ENCODE assay signal across 9 mouse cellular contexts in the genomic region with DNA sequence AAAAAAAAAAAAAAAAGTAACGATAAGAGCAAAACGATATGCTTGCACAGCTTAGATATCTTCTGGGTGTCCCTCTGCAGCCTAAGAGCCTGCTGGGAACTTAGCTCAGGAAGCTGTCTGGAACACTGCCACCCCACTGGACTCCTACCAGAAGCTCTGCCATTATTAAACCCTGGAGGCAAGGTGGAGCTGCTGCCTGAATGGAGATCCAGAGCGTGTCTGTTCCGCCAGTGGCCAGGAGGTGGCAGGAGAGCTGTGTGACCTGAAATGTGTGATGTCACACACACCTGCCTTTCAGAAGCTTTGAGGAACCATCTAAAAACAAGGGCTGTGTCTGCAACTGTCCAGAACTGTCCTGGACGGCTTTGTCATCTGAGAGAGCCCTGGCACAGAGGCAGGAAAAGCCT. TPM values are rescaled to one million over a fixed set of nuclear protein-coding genes. Genes with fewer than 3 reads are reported as not detected.
A peak's percentile ranks its signal among the peaks of the same experiment; 100 is the strongest.
DNase-seq lines count a peak whose midpoint lies in the region; ATAC-seq lines count a peak whose summit lies in the region.
"Had no signal": no experiment of that assay in that cellular context is flagged by ENCODE, and none has a peak within 500 bp of the region (broad histone marks: within the 10 kb centered on the region; RNA-seq: fewer than 3 reads in every experiment).

No protein-coding gene starts in this region.

- no peaks in the 10 kb centered on the region for H3K4me1 ChIP-seq in forebrain, embryonic 15.5 days
- H3K4me1 ChIP-seq in lung, embryonic 15.5 days, result no peaks in the 10 kb centered on the region

- H3K9me3 ChIP-seq in forebrain, embryonic 15.5 days, result no peaks in the 10 kb centered on the region
- H3K9me3 ChIP-seq in lung, embryonic 15.5 days, result no peaks in the 10 kb centered on the region
- H3K9me3 ChIP-seq: limb, embryonic 12.5 days had no signal

- DNase-seq in ES-CJ7 (ENCODE audit: low read depth, low spot score), result peak; percentile 85
- peak; percentile 92 for DNase-seq in heart, postnatal 4 days
- peak; percentile 73 to 82 for DNase-seq in layer of hippocampus, adult 8-10 months (ENCODE audit: low spot score in 2 of 2)
- DNase-seq in ovary, postnatal 14 days (ENCODE audit: low spot score), result peak; percentile 81
- DNase-seq in thymus, postnatal 10 days (ENCODE audit: low spot score in 2 of 2), result peak; percentile 58 to 76

- no peak overlapping the region for H3K9ac ChIP-seq in forebrain, embryonic 15.5 days (replicated peaks)
- H3K9ac ChIP-seq in lung, embryonic 15.5 days, result no peak overlapping the region
- H3K9ac ChIP-seq: limb, embryonic 12.5 days had no signal

- no peaks in the 10 kb centered on the region for H3K36me3 ChIP-seq in forebrain, embryonic 15.5 days
- no peaks in the 10 kb centered on the region for H3K36me3 ChIP-seq in lung, embryonic 15.5 days

- peak; percentile 93 for ATAC-seq in cerebellum, adult (ENCODE audit: insufficient number of reproducible peaks, low FRiP score, low TSS enrichment)
- peak; percentile 32 for ATAC-seq in forebrain, embryonic 15.5 days (replicated peaks)
- ATAC-seq in lung, embryonic 15.5 days (ENCODE audit: borderline replicate concordance, extremely low read depth, low FRiP score, low TSS enrichment), result peak; percentile 57; the same call in 1 of the 2 replicates

- no peak overlapping the region for H3K4me2 ChIP-seq in forebrain, embryonic 15.5 days (replicated peaks)
- no peak overlapping the region for H3K4me2 ChIP-seq in lung, embryonic 15.5 days
- H3K4me2 ChIP-seq: limb, embryonic 12.5 days had no signal

- no peak overlapping the region for H3K4me3 ChIP-seq in forebrain, embryonic 15.5 days
- H3K4me3 ChIP-seq in lung, embryonic 15.5 days, result no peak overlapping the region
- H3K4me3 ChIP-seq: limb, embryonic 12.5 days had no signal

- no peak overlapping the region for H3K27ac ChIP-seq in forebrain, embryonic 15.5 days (replicated peaks)
- H3K27ac ChIP-seq in lung, embryonic 15.5 days, result no peak overlapping the region
- H3K27ac ChIP-seq: limb, embryonic 12.5 days had no signal

- no peaks in the 10 kb centered on the region for H3K27me3 ChIP-seq in forebrain, embryonic 15.5 days
- no peaks in the 10 kb centered on the region for H3K27me3 ChIP-seq in lung, embryonic 15.5 days
- H3K27me3 ChIP-seq: limb, embryonic 12.5 days had no signal

- WGBS in forebrain, embryonic 15.5 days, result 31% methylated on average over 5 of the region's 5 CpGs
- WGBS in lung, embryonic 15.5 days, result 39% methylated on average over 5 of the region's 5 CpGs

RNA-seq across cellular contexts. Expression of a gene that starts 13.6 kb away (rescaled TPM):
- polyA plus RNA-seq in forebrain, embryonic 15.5 days (2015; fragmentation: Nextera tagmentation; extraction: Ambion mirVana), result 32.1 and 38.6 TPM in 2 replicates
- total RNA-seq in heart, postnatal 4 days (2021), result 10 to 100 TPM; 26.7 to 29.5 TPM
- total RNA-seq in layer of hippocampus, adult 8-10 months (2022), result 10 to 100 TPM; 27.8 to 37.0 (median 29.8) TPM
- polyA plus RNA-seq in lung, embryonic 15.5 days (2015; fragmentation: Nextera tagmentation; extraction: Ambion mirVana), result 48.0 and 48.9 TPM in 2 replicates

Comparison
In these comparisons a context has a peak if more than half of its experiments do, and no peak if none do; other contexts are left out.
1. ATAC-seq: peak in every context shown above with its lines; median percentile 93 in cerebellum, adult; 57 in lung, embryonic 15.5 days; 32 in forebrain, embryonic 15.5 days.